Mouse (Mus musculus) neural tube, embryonic 10.5 days (tissue): ENCODE data around the gene Rbpj.
A peak's percentile ranks its signal among the peaks of the same experiment; 100 is the strongest.
"Not testable (repeated sequence)": the region's sequence is repeated elsewhere in the genome, so short reads cannot be mapped to it uniquely, and the experiment has no call there.

Experiments
- DNase-seq: peaks from one replicate; pipeline ENCODE4 v3.0.0-alpha.2; 2017; ENCODE audit warnings: low spot score; ENCODE audit errors: extremely low spot score

Rbpj gene

GRCm38 (mm10) chr5:53550329-53550728, 84.4 kb downstream of the Rbpj start:
- DNase-seq, result not testable (repeated sequence)

- no peak for DNase-seq
Measured at GRCm38 (mm10) chr5:53551394-53551793, 85.4 kb downstream of the Rbpj start.

- DNase-seq, result no peak
Measured at GRCm38 (mm10) chr5:53551910-53552309, 86.0 kb downstream of the Rbpj start.

DNA sequence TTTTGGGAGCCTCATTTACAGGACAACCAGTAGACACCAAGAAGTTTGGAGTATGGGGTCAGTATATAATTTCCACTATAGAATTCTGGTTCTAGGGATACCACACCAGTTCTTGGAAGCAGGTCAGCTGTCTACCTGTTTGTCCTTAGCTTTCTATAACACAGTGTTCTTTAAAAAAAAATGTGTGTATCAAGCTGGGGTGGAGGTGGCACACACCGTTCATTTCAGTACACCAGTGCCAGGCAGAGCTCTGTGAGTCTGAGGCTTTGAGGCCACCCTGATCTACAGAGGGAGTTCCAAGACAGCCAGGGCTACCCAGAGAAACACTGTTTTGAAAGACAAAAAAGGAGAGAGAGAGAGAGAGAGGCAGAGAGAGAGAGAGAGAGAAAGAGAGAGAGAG, 87.3 kb downstream of the Rbpj start:
- DNase-seq, result no peak

DNA sequence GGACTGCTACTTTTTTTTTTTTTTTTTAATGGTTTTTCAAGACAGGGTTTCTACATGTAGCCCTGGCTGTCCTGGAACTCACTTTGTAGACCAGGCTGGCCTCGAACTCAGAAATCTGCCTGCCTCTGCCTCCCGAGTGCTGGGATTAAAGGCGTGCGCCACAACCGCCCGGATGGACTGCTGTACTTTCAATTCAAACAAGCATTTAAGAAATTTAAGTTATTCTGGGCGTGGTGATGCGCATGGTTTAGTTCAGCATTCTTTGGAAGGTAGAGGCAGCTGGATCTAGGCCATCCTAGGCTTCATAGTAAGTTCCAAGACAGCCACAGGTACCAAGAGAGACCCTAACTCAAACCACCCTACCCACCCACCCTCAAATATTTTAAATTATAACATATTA, 88.2 kb downstream of the Rbpj start:
- DNase-seq, result no peak

- no peak for DNase-seq
Measured at GRCm38 (mm10) chr5:53554926-53555325, 89.0 kb downstream of the Rbpj start.

DNA sequence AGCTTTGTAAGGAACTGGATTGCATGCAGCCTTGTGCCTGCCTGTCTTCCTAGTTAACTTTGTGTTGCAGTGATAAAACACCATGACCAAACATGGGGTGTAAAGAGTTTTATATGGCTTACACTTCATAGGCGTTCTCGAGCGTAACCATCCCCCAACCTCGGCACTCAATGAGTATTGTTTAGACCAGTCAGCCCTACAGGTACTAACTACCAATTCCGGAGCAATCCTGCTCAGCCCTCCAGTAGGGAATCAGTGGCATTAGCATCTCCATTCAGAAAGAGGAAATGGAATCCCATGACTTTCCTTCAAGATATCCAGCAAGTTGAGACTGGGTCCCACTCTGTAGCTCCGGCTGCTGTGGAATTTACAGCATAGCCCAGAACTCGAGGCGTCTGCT, 89.5 kb downstream of the Rbpj start:
- no peak for DNase-seq

DNA sequence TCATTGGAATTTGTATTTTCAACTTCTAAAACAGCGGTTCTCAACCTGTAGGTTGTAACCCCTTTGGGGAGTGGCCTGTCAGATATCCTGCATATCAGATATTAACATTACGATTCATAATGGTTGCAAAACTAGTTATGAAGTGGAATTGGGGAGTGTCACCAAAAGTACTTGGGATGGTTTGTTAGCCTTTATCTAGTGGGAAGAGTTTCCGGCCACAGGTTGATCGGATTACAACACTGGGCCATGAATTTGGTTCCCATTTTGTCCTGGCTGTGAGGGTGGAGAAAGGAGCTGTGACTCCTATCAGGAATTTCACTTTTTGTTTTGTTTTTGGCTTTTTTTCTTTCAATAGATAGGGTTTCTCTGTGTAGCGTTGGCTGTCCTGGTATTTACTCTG, 90.0 kb downstream of the Rbpj start:
- no peak for DNase-seq

DNA sequence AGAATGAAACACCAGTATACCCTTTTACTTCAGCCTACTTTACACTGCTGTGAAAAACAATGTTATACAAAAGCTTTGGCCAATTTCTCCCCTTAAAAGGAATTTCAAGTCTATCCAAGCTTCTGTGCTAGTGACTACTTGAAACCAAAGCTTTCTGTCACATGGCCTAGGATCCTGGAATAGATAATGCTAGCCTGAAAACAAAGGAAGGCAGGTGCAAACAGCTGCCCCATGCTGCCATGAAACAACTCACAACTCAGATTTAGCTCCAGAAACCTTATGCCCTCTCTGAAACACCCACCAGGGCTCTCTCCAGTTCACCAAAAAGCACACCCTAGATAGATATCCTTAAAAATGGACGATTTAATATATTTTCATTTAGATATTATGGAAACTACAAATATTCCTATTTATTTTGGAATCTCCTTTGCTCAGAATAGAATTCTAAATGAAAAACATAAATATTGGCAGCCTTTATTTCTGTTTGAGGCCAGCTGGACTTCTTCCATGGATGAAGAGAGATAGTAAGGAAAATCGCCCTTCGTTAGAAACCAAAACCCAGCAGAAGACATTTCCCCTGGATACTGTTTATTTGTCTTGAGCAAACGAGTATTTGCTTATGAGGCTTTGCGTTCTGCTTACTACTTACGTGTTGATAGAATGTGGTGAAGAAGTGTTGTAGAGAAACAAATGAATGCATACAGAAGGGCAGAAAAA, 91.8 kb downstream of the Rbpj start:
- DNase-seq, result no peak

GRCm38 (mm10) chr5:53561160-53561559, 95.2 kb downstream of the Rbpj start:
- DNase-seq, result no peak

- DNase-seq, result no peak
Measured at GRCm38 (mm10) chr5:53564309-53564708, 98.4 kb downstream of the Rbpj start.

DNA sequence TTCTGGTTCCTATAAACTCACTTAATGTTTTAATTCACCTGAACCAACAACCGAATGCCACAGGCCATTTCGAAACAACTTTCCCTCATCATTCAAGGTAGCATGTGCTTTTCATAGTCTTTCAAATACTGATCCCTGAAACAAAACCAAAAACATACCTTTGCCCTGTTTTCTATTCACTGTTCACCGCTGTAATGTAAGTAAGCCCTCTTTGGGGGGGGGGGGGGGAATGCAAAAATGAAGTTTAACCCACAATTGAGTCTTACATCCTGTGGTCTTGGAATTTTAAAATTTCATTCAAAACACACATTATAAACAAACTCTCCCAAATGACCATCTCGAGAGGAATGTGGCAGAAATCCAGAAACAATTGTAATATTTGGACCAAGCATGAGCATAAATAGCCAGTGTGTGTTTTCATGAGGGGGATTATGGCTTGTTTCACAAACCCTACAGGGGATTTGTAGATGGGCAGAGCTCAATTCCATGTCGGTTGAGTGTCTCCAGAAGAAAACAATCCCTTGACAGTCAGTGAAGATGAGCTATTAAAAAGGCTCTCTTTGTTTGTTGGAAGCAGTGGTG, 99.4 kb downstream of the Rbpj start:
- no peak for DNase-seq

DNA sequence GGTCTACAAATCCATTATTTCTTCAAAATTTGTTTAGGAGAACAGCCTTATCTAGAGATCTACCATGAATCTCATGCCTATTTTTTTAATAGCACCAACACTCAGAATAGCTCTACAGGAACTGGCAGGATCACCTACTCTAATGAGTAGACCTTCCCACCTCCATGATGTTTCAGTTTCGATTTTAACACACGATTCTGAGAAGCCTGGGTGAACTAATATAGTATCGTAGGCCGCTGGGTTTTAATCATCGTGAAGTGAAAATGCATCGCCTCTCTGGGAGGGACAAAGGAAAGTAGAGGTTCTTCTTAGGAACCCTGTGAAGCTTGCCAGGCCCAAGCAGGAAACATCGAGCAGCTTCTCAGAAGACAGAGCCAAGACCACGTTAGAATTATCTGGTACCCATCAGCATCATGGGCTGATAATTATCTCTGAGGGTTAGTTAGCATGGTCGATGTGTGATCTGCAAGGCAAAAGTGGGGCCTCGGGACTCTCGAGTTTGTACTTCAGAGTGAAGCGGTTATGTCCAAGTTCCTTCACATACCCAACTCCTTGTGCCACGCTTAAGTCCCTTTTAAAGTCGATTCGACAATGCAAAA, 100.6 kb downstream of the Rbpj start:
- no peak for DNase-seq

- no peak for DNase-seq
Measured at GRCm38 (mm10) chr5:53572496-53572895, 106.5 kb downstream of the Rbpj start.

DNA sequence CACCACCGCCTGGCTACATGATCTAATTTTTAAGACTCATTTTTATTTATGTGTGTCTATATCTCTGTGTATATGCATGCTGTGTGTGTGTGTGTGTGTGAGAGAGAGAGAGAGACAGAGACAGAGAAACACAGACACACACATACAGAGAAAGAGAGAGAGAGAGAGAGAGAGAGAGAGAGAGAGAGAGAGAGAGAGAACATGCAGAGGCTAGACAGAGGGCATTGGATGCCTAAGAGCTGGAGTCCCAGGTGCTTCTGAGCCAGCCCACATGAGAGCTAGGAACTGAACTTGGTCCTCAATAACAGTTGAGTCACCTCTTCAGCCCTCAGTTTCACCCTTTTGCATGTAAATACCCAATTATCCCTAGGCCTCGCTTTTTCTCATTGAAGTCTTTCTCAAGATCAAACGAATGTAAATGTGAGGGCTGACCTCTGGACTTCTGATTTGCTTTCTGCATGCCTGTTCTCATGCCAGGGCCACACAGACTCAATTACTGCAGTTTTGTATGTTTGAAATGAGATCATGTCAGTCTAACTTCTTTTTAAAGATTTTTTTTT, 109.0 kb downstream of the Rbpj start:
- no peak for DNase-seq

GRCm38 (mm10) chr5:53577272-53577889, 111.4 kb downstream of the Rbpj start:
- DNase-seq, result no peak

DNA sequence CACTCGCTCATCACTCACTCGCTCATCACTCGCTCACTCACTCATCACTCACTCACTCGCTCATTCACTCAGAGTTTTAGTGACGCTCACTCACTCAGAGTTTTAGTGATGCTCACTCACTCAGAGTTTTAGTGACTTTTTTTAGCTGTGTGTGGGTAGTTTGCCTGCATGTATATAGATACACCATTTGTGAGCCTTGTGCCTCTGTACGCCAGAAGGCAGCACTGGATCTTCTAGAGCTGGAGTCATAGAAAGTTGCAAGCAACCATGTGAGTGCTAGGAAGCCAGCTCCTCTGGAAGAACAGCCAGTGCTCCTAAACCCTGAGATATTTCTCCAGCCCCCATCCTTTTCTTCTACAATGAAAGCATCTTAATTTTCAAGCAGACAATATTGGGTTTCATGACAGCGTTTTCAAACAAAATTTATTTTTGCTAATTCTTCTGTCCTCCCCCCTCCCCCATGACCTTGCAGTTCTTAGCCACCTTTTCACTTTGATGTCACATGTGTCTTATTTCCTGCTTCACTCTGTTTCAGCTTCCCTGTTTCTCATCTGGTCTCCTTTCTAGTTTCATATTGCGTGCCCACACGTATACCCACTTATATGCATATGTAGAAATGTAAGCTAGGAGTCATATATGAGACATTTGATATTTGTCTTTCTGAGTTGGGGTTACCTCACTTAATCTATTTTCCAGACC, 118.3 kb downstream of the Rbpj start:
- DNase-seq, result no peak

DNA sequence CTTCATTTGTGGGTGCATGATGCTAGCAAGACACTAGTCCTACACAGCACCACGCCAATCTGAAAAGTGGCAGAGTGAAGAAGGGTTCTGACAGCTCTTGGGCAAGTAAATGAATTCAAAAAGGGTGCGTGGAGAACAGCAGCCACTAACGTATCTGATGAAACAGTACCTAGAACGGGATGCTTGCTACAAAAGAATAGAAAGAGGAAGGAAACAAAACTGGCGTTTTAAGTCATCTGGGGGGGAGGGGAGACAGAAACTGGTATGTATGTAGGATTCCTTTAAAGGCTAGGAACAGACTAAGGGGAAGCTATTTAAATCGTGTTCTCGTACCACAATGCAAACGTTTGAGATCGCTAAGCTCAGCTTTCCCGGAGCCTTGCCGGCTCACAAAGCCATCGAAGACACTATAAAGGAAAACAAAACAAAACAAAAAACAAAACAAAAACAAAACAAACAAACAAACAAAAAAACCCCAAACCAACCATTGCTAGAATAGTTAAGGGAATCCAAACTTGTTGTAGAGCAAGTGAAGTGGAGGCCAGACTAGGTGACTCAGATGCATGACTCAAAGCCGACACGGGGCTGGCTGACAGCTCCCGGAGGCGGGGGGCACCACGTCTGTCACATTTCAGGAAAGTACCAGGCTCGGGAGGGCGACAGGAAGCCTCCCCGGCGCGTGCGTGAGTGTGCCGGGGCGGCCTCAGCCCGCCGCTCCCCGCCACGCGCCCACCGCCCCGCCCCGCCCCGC, 122.6 kb downstream of the Rbpj start:
- DNase-seq, result peak; percentile 14

GRCm38 (mm10) chr5:53589172-53589960, 123.4 kb downstream of the Rbpj start:
- peak; percentile 96 for DNase-seq

DNA sequence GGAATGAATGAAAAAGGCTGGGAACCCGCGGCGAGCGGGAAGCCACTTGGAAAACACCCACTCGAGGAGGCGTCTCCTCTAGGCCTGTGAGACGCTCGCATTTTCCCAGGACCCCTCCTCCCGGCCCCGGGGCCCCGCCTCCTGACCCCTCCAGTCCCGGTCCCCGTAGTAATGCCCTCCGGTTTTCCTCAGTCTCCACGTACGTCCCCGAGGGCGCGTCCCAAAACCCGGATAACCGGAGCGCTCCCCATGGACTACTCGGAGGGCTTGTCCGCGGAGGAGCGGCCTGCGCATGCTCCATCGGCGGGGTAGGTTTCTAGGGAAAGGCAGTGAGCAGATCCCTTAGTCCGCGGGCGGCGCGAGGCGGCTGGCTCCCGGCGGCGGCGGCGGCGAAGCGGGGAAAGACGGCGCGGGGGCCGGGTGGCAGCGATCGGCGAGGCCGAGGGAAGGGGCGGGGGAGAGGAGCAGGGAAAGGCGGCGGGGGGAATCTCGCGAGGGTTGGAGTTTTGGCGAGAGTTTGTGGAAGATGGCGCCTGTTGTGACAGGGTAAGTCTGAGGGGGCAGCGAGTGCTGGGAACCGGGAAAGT, 124.3 kb downstream of the Rbpj start:
- DNase-seq, result peak; percentile 98
